In the genomic region with DNA sequence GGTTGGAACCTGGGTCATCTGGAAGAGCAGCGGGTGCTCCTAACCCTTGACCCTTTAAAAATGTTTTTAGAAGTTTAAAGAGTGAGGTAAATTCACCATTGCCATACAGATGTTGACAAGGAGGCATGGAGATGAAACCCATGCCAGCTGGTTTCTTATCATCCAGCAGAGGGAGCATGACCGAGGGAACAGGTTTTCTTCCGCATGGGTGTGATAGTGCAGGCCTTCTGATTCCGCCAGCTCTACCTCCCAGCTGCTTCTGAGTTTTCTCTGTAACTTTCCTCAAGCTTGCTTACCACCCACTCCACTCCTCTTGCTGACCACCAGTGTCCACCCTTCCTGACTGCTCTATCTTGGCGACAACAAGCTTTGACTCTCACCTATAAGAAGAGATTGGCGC, we compare ENCODE assay signal across 13 mouse cellular contexts. TPM values are rescaled to one million over a fixed set of nuclear protein-coding genes. Genes with fewer than 3 reads are reported as not detected.
A peak's percentile ranks its signal among the peaks of the same experiment; 100 is the strongest.
DNase-seq lines count a peak whose midpoint lies in the region; ATAC-seq and TF ChIP-seq lines count a peak whose summit lies in the region.
"Had no signal": no experiment of that assay in that cellular context is flagged by ENCODE, and none has a peak within 500 bp of the region (broad histone marks: within the 10 kb centered on the region; RNA-seq: fewer than 3 reads in every experiment).

No protein-coding gene starts in this region.

- H3K27ac ChIP-seq in kidney, embryonic 15.5 days = no peak overlapping the region
- no peak overlapping the region for H3K27ac ChIP-seq in bone marrow macrophage, adult 2 months (ENCODE audit: insufficient read depth, low read depth, low read length)
- no peak overlapping the region for H3K27ac ChIP-seq in cerebellum, adult 2 months (ENCODE audit: insufficient read depth, low read length)
- H3K27ac ChIP-seq: lung, embryonic 15.5 days had no signal

- whole genome bisulfite sequencing in kidney, embryonic 15.5 days = 33% methylated on average over 6 of the region's 6 CpGs
- 47% methylated on average over 6 of the region's 6 CpGs for WGBS in cerebellum, adult 2 months

- H3K4me2 ChIP-seq in kidney, embryonic 15.5 days = no peak overlapping the region
- H3K4me2 ChIP-seq: lung, embryonic 15.5 days had no signal

- no peaks in the 10 kb centered on the region for H3K36me3 ChIP-seq in kidney, embryonic 15.5 days
- H3K36me3 ChIP-seq: lung, embryonic 15.5 days had no signal

- no peaks in the 10 kb centered on the region for H3K27me3 ChIP-seq in kidney, embryonic 15.5 days
- no peaks in the 10 kb centered on the region for H3K27me3 ChIP-seq in cerebellum, adult 2 months (ENCODE audit: control insufficient read depth, insufficient read depth, low read length)
- H3K27me3 ChIP-seq: lung, embryonic 15.5 days had no signal

- TF ChIP-seq POLR2A in bone marrow macrophage, adult 2 months (IDR thresholded peaks at IDR 0.05; ENCODE audit: borderline replicate concordance, low read depth, low read length) = no peak
- TF ChIP-seq POLR2A in cerebellum, adult 2 months (IDR thresholded peaks at IDR 0.05; ENCODE audit: borderline replicate concordance, insufficient read depth, low read length) = no peak

- ATAC-seq in kidney, embryonic 15.5 days (replicated peaks; ENCODE audit: low FRiP score) = 0 out of 2 replicates have a peak, but pooled peaks have one; percentile 58
- ATAC-seq: activated CD4-positive, CD25-positive, alpha-beta regulatory T cell, adult 4 months; forebrain, embryonic 16.5 days had no signal

- DNase-seq in kidney, adult 18-20 months = no peak
- peak; percentile 49 for DNase-seq in ES-CJ7 (ENCODE audit: low read depth, low spot score)
- DNase-seq in lung, postnatal 14 days = peak; percentile 16
- DNase-seq in ovary, postnatal 14 days (ENCODE audit: low spot score) = no peak
- DNase-seq in cerebellum, adult 2 months = no peak
- DNase-seq: cerebellum, adult 9-11 months had no signal

- no peak overlapping the region for H3K9ac ChIP-seq in kidney, embryonic 15.5 days
- H3K9ac ChIP-seq: lung, embryonic 15.5 days had no signal

- TF ChIP-seq CTCF in bone marrow macrophage, adult 2 months (IDR thresholded peaks at IDR 0.05; ENCODE audit: low read depth, low read length) = peak; percentile 41
- TF ChIP-seq CTCF in cerebellum, adult 2 months (IDR thresholded peaks at IDR 0.05; ENCODE audit: borderline replicate concordance, insufficient read depth, low read depth, low read length) = no peak

- no peak overlapping the region for H3K4me3 ChIP-seq in kidney, embryonic 15.5 days (replicated peaks)
- H3K4me3 ChIP-seq in bone marrow macrophage, adult 2 months (ENCODE audit: insufficient read depth, low read length) = no peak overlapping the region
- H3K4me3 ChIP-seq in cerebellum, adult 2 months (replicated peaks; ENCODE audit: insufficient read depth, low read depth, low read length) = no peak overlapping the region
- H3K4me3 ChIP-seq: lung, embryonic 15.5 days had no signal

- no peaks in the 10 kb centered on the region for H3K4me1 ChIP-seq in kidney, embryonic 15.5 days
- H3K4me1 ChIP-seq in bone marrow macrophage, adult 2 months (ENCODE audit: control insufficient read depth, insufficient read depth, low read length) = no peaks in the 10 kb centered on the region
- H3K4me1 ChIP-seq in cerebellum, adult 2 months (ENCODE audit: control insufficient read depth, insufficient read depth, low read length) = no peaks in the 10 kb centered on the region
- H3K4me1 ChIP-seq: lung, embryonic 15.5 days had no signal

- no peaks in the 10 kb centered on the region for H3K9me3 ChIP-seq in kidney, embryonic 15.5 days (replicated peaks)
- H3K9me3 ChIP-seq: lung, embryonic 15.5 days had no signal

RNA-seq across cellular contexts. Expression of a gene that starts 15.2 kb away (rescaled TPM):
- 127 and 129 TPM in 2 replicates for polyA plus RNA-seq in kidney, embryonic 15.5 days (2015; fragmentation: Nextera tagmentation; extraction: Ambion mirVana)
- polyA plus RNA-seq in bone marrow macrophage, adult 2 months (2012; ENCODE audit: insufficient read depth, insufficient read length, missing spikeins) = not detected in 2 replicates
- 2.9 and 3.6 TPM in 2 replicates for polyA plus RNA-seq in cerebellum, adult 2 months (2012; rRNA removed)
- polyA plus RNA-seq: activated CD4-positive, CD25-positive, alpha-beta regulatory T cell, adult 4 months; spleen, adult 2 months; urinary bladder, adult 2 months had no signal

Comparison
In these comparisons a context has a peak if more than half of its experiments do, and no peak if none do; other contexts are left out.
1. DNase-seq: peak in ES-CJ7 (single experiment) and lung, postnatal 14 days (single experiment); none in kidney, adult 18-20 months (single experiment), ovary, postnatal 14 days (single experiment) and cerebellum, adult 2 months (0 of 2).
2. RNA of a gene that starts 15.2 kb away (polyA plus RNA-seq): 127 to 129 TPM in kidney, embryonic 15.5 days; 2.9 to 3.6 TPM in cerebellum, adult 2 months and not detected in bone marrow macrophage, adult 2 months; every median in the first group is over 10 times any median in the second.